Mouse (Mus musculus) liver, adult 2 months (tissue): ENCODE data around the gene Serpina16.

Source experiments
- CTCF ChIP-seq: fragments of 200-500 bp; IDR thresholded peaks from 2 replicates; pipeline ENCODE4 v1.5.1; 2011; ENCODE audit warnings: low read depth, low read length, control low read depth
- POLR2A ChIP-seq: fragments of 200-500 bp; IDR thresholded peaks from 2 replicates; pipeline ENCODE4 v1.6.1; 2011; ENCODE audit warnings: low read length, control low read depth; ENCODE audit not compliant: insufficient read depth; ENCODE audit errors: extremely low read depth

DNA sequence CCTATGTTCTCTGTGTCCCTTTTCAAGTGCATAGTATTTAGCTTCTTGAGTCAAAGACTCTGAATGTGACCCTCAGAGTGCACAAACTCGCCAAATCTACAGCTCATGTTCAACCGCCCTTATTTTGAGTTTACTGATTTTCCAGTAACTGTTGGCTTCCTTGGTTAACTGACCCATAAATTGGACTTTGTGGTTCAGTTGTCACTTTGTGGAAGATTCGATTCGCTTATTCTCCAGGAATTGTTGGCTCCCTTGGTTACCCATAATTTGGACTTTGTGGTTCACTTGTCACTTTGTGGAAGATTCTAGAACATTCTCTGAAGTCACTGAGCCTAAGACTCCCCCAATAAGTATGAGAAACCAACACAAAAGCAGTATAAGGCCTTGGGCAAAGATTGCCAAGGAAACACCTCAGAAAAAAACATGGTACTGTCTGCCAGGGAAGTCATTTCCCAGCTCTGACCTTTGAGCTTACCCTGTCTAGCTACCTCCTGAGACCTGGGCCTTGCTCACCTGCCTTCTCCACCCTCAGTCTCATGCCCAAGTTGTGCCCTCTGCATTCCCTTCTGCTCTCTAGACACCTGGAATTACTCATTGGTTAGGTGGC, 24.3 kb upstream of the Serpina16 start:
- TF ChIP-seq CTCF (no peak), POLR2A (no peak)
